Mouse (Mus musculus) liver, embryonic 11.5 days (tissue): Measurements from ENCODE around the gene Endou. TPM values are rescaled to one million over a fixed set of nuclear protein-coding genes. Genes with fewer than 3 reads are reported as not detected.

Source experiments
- ATAC-seq: fragments of 200-750 bp; cut with Nextera tagmentation; replicated peaks from 2 replicates; pipeline ENCODE4 v1.8.0; 2017; ENCODE audit warnings: moderate number of reproducible peaks, mild to moderate bottlenecking, moderate TSS enrichment, moderate library complexity; ENCODE audit not compliant: low FRiP score
- DNase-seq: peaks from one replicate; pipeline ENCODE4 v3.0.0-alpha.2; 2017; ENCODE audit warnings: low spot score
- H3K27ac ChIP-seq: fragments of 300-500 bp; sonication (generic); 2 replicates; pipeline ENCODE4 v1.5.1; 2014; ENCODE audit warnings: mild to moderate bottlenecking, low read depth, low read length, control low read depth
- H3K27me3 ChIP-seq: fragments of 300-500 bp; sonication (generic); replicated peaks from 2 replicates; pipeline ENCODE4 v1.6.1; 2014; ENCODE audit warnings: low read length, mixed read lengths; ENCODE audit not compliant: control insufficient read depth, insufficient read depth
- H3K36me3 ChIP-seq: fragments of 300-500 bp; sonication (generic); 2 replicates; pipeline ENCODE4 v1.6.1; 2014; ENCODE audit warnings: mild to moderate bottlenecking, low read length, moderate library complexity, mixed read lengths; ENCODE audit not compliant: control insufficient read depth, insufficient read depth
- H3K4me1 ChIP-seq: fragments of 300-500 bp; sonication (generic); replicated peaks from 2 replicates; pipeline ENCODE4 v1.6.1; 2014; ENCODE audit warnings: low read length, mixed read lengths; ENCODE audit not compliant: control insufficient read depth, insufficient read depth
- H3K4me2 ChIP-seq: fragments of 300-500 bp; sonication (generic); 2 replicates; pipeline ENCODE4 v1.6.1; 2014; ENCODE audit warnings: mild to moderate bottlenecking, control low read depth, moderate library complexity
- H3K4me3 ChIP-seq: fragments of 300-500 bp; sonication (generic); 2 replicates; pipeline ENCODE4 v1.5.1; 2014; ENCODE audit warnings: low read depth, low read length, control low read depth
- H3K9ac ChIP-seq: fragments of 300-500 bp; sonication (generic); 2 replicates; pipeline ENCODE4 v1.6.1; 2014; ENCODE audit warnings: low read depth, low read length, control low read depth
- H3K9me3 ChIP-seq: fragments of 300-500 bp; sonication (generic); 2 replicates; pipeline ENCODE4 v1.6.1; 2016; ENCODE audit warnings: low read length, inconsistent platforms, mixed read lengths; ENCODE audit not compliant: control insufficient read depth
- WGBS: fragments of 180-500 bp; shearing (Covaris S2); extraction: QIAGEN DNeasy Blood & Tissue Kit; methylation state at CpG from one replicate; pipeline ENCODE4 v1.1.7; 2014; 5-methylcytosine and 5-hydroxymethylcytosine counted together
- polyA plus RNA-seq: library from polyadenylated mRNA; unstranded; fragments of >200 nt; fragmentation: Nextera tagmentation; extraction: Ambion mirVana; gene quantifications from 2 replicates; pipeline ENCODE4 v1.2.1, GENCODE M21; 2014

Gene Endou
- polyA plus RNA-seq, 1 experiment from 2014 or later, result not detected

DNA sequence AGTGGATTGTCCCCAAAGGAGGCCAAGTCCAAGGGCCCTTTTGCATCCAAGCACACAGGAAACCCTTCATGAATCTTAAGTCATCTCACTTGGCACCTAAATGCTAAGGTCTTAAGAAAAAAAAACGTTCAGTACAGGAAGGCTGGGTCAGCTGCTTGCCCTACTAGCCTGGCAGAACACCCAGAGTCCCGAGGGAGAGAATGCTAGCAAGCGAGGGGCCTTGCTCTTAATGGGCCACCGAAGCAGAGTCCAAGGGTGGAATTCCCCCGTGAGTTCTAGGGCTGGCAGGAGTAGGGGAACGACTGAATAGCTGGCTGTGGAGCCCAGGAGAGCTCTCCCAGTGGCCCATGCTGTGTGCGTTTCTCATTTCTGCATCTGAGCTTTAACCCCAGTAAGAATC, 2.3 kb downstream of the Endou start:
- H3K4me3 ChIP-seq, result no peak overlapping the region
- DNase-seq (no peak), ATAC-seq (no peak)
- H3K9me3 ChIP-seq, result no peaks in the 10 kb centered on the region
- WGBS, result 59% methylated on average over 7 of the region's 7 CpGs
- no peak overlapping the region for H3K9ac ChIP-seq
- no peak overlapping the region for H3K4me2 ChIP-seq
- no peaks in the 10 kb centered on the region for H3K36me3 ChIP-seq
- no peak overlapping the region for H3K27ac ChIP-seq
- no peaks in the 10 kb centered on the region for H3K27me3 ChIP-seq
- H3K4me1 ChIP-seq, result no peaks in the 10 kb centered on the region

DNA sequence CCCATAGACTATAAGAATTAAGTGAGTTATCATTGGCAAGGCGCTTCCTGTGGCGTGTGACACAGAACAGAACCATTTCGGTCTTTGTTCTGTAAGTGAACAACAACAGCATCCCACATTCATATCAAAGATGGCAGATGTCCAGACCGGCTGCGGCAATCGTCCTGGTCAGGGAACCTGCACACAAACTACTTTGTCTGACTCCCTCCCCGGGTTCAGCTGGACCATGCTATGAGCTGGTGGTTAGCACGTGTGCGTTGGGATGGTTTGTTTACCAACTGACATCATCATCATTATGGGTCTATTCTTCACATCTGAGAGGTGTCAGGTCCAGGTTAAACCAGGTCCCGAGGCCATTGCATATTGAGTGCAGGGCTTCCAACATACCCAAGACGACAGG, 2.7 kb downstream of the Endou start:
- H3K36me3 ChIP-seq, result no peaks in the 10 kb centered on the region
- ATAC-seq, result no peak
- no peak overlapping the region for H3K9ac ChIP-seq
- H3K4me1 ChIP-seq, result no peaks in the 10 kb centered on the region
- no peaks in the 10 kb centered on the region for H3K9me3 ChIP-seq
- WGBS, result 85% methylated on average over 11 of the region's 11 CpGs
- no peak overlapping the region for H3K4me3 ChIP-seq
- no peak overlapping the region for H3K27ac ChIP-seq
- no peaks in the 10 kb centered on the region for H3K27me3 ChIP-seq
- DNase-seq, result no peak
- H3K4me2 ChIP-seq, result no peak overlapping the region

DNA sequence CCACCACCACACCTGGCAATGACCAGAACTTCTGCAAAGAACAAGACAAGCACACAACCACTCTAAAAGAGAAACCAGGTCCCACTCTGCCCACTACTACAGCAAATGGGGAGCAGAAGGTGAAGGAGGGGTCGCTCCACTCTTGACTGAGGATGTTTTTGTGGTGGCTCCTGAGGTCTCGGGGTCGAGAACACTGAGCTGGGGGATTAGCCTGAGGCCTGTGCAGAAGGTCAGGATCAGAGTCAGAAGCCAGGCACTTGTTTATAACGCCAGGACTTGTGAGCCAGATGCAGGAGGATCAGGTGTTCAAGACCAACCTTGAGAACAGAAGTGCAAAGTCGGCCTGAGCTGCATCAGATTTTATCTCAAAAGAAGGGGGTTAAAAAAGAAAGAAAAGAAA, 3.6 kb downstream of the Endou start:
- Histone ChIP-seq H3K4me1 (no peaks in the 10 kb centered on the region), H3K4me2 (no peak overlapping the region), H3K36me3 (no peaks in the 10 kb centered on the region), H3K4me3 (no peak overlapping the region), H3K27ac (no peak overlapping the region), H3K9me3 (no peaks in the 10 kb centered on the region), H3K9ac (no peak overlapping the region), H3K27me3 (no peaks in the 10 kb centered on the region)
- DNase-seq (no peak), ATAC-seq (no peak)
- WGBS, result 63% methylated on average over 5 of the region's 5 CpGs

DNA sequence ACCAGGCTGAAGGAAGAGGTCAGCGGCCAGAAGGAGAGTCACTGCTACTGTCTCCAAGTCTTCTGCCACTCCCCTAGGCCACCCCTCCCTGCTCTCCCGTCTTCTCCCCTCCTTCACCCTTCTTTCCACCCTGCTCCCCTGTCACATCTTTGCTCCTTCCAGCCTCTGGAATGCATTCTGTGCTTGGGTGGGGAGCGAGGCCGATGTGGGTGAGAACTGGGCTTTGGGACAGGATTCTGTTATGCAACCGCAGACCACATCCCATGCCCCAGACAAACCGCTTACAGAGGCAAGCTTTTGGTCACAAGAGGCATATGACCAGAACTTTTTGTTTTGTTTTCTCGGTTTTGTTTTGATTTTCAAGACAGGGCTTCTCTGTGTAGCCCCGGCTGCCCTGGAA, 4.1 kb downstream of the Endou start:
- no peaks in the 10 kb centered on the region for H3K36me3 ChIP-seq
- no peak overlapping the region for H3K9ac ChIP-seq
- DNase-seq, result no peak
- 69% methylated on average over 8 of the region's 8 CpGs for WGBS
- no peak overlapping the region for H3K4me2 ChIP-seq
- no peaks in the 10 kb centered on the region for H3K9me3 ChIP-seq
- ATAC-seq, result no peak
- H3K27ac ChIP-seq, result no peak overlapping the region
- no peaks in the 10 kb centered on the region for H3K4me1 ChIP-seq
- H3K27me3 ChIP-seq, result no peaks in the 10 kb centered on the region
- H3K4me3 ChIP-seq, result no peak overlapping the region

DNA sequence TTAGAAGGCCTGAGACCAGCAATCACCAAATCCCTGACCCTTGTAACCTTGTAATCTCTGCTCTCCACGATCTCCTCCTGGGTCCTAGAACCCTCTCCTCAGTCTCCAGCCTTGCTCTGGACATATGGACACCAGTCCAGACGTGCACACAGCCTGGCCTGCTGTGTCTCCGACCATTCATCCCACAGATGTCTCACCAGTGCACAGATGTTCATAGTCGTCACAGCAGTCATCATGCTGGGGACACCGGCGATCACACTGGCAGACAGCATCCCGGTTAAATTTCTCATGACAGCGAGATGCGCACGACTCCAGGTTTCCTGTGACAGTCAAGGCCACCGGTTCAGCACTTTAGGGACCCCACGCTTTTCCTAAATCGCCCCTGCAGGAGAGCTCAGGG, 4.8 kb downstream of the Endou start:
- H3K27me3 ChIP-seq, result no peaks in the 10 kb centered on the region
- no peaks in the 10 kb centered on the region for H3K36me3 ChIP-seq
- H3K4me3 ChIP-seq, result no peak overlapping the region
- no peaks in the 10 kb centered on the region for H3K4me1 ChIP-seq
- ATAC-seq, result no peak
- no peak for DNase-seq
- no peak overlapping the region for H3K4me2 ChIP-seq
- H3K27ac ChIP-seq, result no peak overlapping the region
- H3K9me3 ChIP-seq, result no peaks in the 10 kb centered on the region
- no peak overlapping the region for H3K9ac ChIP-seq
- WGBS, result 80% methylated on average over 13 of the region's 13 CpGs

DNA sequence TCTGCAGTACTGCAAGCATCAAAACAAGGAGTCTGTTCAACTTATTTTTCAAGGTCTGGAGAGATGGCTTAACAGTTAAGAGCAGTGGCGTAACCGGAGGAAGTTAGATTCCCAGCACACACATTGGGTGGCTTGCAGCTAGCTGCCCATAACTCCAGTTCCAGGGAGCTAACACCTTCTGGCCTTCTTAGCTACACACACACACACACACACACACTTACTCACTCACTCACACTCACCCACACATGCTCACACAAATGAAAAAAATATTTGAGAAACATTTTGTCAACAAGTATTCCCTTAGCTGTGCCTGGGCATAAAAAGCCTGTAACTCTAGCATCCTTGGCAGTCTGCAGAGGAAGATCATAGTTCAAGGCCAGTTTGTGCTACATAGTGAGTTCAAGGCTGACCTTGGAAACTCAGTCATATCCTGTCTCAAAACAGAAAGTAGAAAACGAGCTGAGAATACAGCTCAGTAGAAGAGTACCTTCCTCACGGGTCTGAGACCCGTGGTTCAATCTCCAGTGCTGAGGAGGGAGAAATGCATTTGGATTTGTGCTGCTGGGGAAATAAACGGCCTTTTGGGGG, 5.8 kb downstream of the Endou start:
- no peak overlapping the region for H3K27ac ChIP-seq
- no peaks in the 10 kb centered on the region for H3K4me1 ChIP-seq
- no peak overlapping the region for H3K4me3 ChIP-seq
- H3K36me3 ChIP-seq, result no peaks in the 10 kb centered on the region
- WGBS, result 69% methylated on average over 6 of the region's 6 CpGs
- no peak overlapping the region for H3K9ac ChIP-seq
- ATAC-seq (no peak), DNase-seq (no peak)
- no peaks in the 10 kb centered on the region for H3K27me3 ChIP-seq
- H3K4me2 ChIP-seq, result no peak overlapping the region
- H3K9me3 ChIP-seq, result no peaks in the 10 kb centered on the region

DNA sequence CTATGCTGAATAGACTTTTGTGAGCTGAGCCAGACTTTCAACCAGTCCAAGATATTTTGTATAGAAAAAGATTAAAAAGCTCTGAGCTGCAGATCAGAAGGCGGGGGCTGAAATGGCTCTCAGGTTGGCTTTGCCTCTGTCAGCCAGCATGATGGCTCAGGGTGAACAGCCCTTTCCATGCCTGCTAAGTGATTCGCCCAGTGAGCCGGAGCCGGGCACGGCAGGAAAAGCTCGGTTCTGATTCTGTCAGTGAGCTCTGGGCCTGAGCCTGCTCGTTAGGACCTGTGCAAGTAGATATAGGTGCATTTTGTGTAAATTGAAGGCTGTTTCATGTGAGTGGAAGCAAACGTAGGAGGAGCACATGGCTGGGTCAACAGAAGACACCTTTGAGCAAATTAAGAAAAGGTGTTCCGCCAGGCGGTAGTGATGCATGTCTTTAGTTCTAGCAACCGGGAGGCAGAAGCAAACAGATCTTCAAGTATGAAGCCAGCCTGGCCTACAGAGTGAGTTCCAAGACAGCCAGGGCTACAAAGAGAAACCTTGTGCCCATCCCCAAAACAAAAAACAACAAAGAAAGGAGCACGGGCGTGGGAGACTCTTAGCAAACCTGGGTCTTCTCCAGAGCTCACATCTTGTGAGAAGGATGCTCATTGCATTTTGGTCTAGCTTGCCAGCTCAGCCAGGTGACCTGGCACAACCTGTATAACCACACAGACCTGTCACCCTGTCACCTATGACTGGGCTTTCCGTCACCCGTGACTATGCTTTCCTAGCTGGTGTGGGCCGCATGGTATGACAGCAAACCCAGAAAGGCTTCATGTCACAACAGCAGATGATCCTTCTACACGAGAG, 6.6 kb downstream of the Endou start:
- Histone ChIP-seq H3K9ac (no peak overlapping the region), H3K9me3 (no peaks in the 10 kb centered on the region), H3K27ac (no peak overlapping the region), H3K4me1 (no peaks in the 10 kb centered on the region), H3K4me3 (no peak overlapping the region), H3K27me3 (0 out of 2 replicates have a peak, but pooled peaks cover under 1% of the 10 kb centered on the region), H3K36me3 (no peaks in the 10 kb centered on the region), H3K4me2 (no peak overlapping the region)
- 82% methylated on average over 17 of the region's 17 CpGs for WGBS
- no peak for ATAC-seq
- DNase-seq, result no peak

DNA sequence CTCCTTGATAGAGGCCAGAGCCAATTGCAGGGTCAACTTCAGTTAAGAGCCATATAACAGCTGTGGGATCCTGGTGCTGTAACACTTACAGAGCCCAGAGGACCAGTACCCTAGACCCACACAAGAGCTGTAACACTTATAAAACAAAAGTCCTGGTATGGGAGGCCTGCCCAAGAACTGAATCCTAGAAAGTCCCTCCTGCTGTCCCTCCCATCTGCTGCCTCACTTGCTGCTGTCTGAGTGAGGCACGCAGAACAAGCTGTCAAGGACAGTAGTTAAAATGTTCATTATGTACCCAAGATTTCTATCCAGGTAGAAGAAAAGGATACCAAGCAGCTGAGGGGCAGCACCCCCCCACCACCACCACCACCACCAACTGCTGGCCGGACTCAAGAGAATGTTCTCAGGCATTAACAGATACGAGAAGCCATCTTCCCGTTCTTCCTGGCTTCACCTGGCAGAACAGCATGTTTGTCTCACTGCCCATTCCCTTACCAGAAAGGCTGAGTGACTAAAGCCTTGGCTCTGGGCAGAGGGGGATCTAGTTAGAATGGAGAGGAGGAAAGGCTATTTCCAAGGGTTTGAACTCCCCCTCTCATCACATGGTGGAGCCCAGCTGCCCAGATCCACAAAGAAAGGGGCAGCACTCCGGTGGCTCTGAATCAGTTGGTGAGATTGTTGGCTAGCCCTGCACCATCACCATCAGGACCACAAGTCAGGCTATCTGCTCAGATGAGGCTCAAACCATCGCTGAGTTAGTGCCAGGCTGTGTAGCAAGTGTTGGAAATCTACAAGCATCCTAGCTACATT, 7.4 kb downstream of the Endou start:
- Histone ChIP-seq H3K4me2 (no peak overlapping the region), H3K9ac (no peak overlapping the region), H3K4me3 (no peak overlapping the region), H3K27ac (no peak overlapping the region), H3K9me3 (no peaks in the 10 kb centered on the region), H3K4me1 (no peaks in the 10 kb centered on the region), H3K36me3 (no peaks in the 10 kb centered on the region), H3K27me3 (0 out of 2 replicates have a peak, but pooled peaks cover 3% of the 10 kb centered on the region)
- WGBS, result 85% methylated on average over 6 of the region's 6 CpGs
- DNase-seq (no peak), ATAC-seq (no peak)
